Mouse (Mus musculus) embryonic facial prominence, embryonic 15.5 days (tissue): ENCODE data around the gene Fbxl8. TPM values are rescaled to one million over a fixed set of nuclear protein-coding genes. Genes with fewer than 3 reads are reported as not detected.
A peak's percentile ranks its signal among the peaks of the same experiment; 100 is the strongest.

ENCODE experiments used
- ATAC-seq: fragments of 200-750 bp; cut with Nextera tagmentation; 2 replicates; pipeline ENCODE4 v1.8.0; 2017; ENCODE audit warnings: low read depth, moderate TSS enrichment; ENCODE audit not compliant: insufficient number of reproducible peaks, low FRiP score, low TSS enrichment
- H3K27ac ChIP-seq: fragments of 300-500 bp; sonication (generic); replicated peaks from 2 replicates; pipeline ENCODE4 v1.5.1; 2015; ENCODE audit warnings: mild to moderate bottlenecking, inconsistent platforms
- H3K27me3 ChIP-seq: fragments of 300-500 bp; sonication (generic); 2 replicates; pipeline ENCODE4 v1.6.1; 2015; ENCODE audit warnings: inconsistent platforms
- H3K36me3 ChIP-seq: fragments of 300-500 bp; sonication (generic); 2 replicates; pipeline ENCODE4 v1.6.1; 2015; ENCODE audit warnings: mild to moderate bottlenecking, inconsistent platforms
- H3K4me1 ChIP-seq: fragments of 300-500 bp; sonication (generic); 2 replicates; pipeline ENCODE4 v1.6.1; 2015; ENCODE audit warnings: inconsistent platforms
- H3K4me2 ChIP-seq: fragments of 300-500 bp; sonication (generic); replicated peaks from 2 replicates; pipeline ENCODE4 v1.6.1; 2015; ENCODE audit warnings: mild to moderate bottlenecking, inconsistent platforms
- H3K4me3 ChIP-seq: fragments of 300-500 bp; sonication (generic); replicated peaks from 2 replicates; pipeline ENCODE4 v1.5.1; 2015; ENCODE audit warnings: mild to moderate bottlenecking, inconsistent platforms
- H3K9ac ChIP-seq: fragments of 300-500 bp; sonication (generic); 2 replicates; pipeline ENCODE4 v1.6.1; 2015; ENCODE audit warnings: inconsistent platforms
- H3K9me3 ChIP-seq: fragments of 300-500 bp; sonication (generic); replicated peaks from 2 replicates; pipeline ENCODE4 v1.6.1; 2016; ENCODE audit warnings: inconsistent platforms
- WGBS: fragments of 180-500 bp; shearing (Covaris S2); methylation state at CpG from one replicate; pipeline ENCODE4 v1.1.7; 2015; 5-methylcytosine and 5-hydroxymethylcytosine counted together
- polyA plus RNA-seq: library from polyadenylated mRNA; unstranded; fragments of >200 nt; fragmentation: Nextera tagmentation; extraction: Ambion mirVana; gene quantifications from 2 replicates; pipeline ENCODE4 v1.2.1, GENCODE M21; 2015

The Fbxl8 gene
- polyA plus RNA-seq, 1 experiment from 2014 or later = 4.0 TPM

DNA sequence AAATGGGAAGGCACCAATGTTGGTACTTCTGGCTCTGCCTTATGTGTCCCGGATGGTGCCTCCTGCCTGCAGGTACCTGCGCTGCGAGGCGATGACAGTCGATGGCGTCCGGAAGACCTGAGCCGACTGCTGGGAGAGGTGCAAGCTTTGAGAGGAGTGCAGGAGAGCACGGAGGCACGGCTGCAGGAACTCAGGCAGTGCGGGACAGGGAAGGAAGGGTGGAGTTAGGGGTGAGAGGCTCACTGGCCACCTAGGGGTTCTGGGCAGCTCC lies 6.4 kb downstream of the Fbxl8 start:
- H3K4me3 ChIP-seq = peak overlapping the region; percentile 47; the same call in 1 of the 2 replicates
- H3K9me3 ChIP-seq = no peaks in the 10 kb centered on the region
- H3K9ac ChIP-seq = no peak overlapping the region
- 3% methylated on average over 11 of the region's 11 CpGs for WGBS
- no peaks in the 10 kb centered on the region for H3K36me3 ChIP-seq
- peaks cover 38% of the 10 kb centered on the region for H3K4me1 ChIP-seq
- H3K4me2 ChIP-seq = peak overlapping the region; percentile 90
- peaks cover 94% of the 10 kb centered on the region for H3K27me3 ChIP-seq
- no peak for ATAC-seq
- H3K27ac ChIP-seq = no peak overlapping the region

DNA sequence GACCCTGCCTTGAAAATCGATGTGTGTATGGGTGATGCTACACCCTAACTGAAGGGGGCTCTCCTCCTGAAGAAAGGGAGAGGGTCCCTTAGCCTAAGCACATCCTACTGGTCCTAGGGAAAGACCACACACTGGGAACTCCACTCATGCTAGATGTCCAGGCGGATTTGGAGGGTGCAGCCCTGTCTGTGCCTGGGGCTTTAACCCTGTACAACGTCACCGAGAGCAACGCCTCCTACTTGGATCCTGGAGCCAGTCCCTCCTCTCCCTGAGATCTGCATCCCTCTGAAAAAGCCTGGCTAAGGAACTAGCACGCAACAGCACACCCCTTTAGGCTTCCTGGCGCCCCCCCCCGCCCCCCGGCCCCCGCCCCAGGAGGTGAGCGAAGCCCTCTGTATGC lies 10.9 kb downstream of the Fbxl8 start:
- 4% methylated on average over 11 of the region's 11 CpGs for WGBS
- Histone ChIP-seq H3K9me3 (no peaks in the 10 kb centered on the region), H3K4me2 (peak overlapping the region; percentile 79), H3K27me3 (peaks cover 87% of the 10 kb centered on the region), H3K4me3 (0 out of 2 replicates have a peak overlapping the region, but pooled peaks have one; percentile 41), H3K27ac (no peak overlapping the region), H3K36me3 (no peaks in the 10 kb centered on the region), H3K9ac (no peak overlapping the region), H3K4me1 (peaks cover 35% of the 10 kb centered on the region)
- ATAC-seq = no peak

- 8% methylated on average over 10 of the region's 10 CpGs for WGBS
- Histone ChIP-seq H3K9me3 (no peaks in the 10 kb centered on the region), H3K27me3 (peaks cover 83% of the 10 kb centered on the region), H3K4me1 (peaks cover 31% of the 10 kb centered on the region), H3K36me3 (no peaks in the 10 kb centered on the region), H3K4me2 (peak within 1 kb of the TSS; percentile 79), H3K9ac (0 out of 2 replicates have a peak within 1 kb of the TSS, but pooled peaks have one; percentile 16), H3K27ac (no peak within 1 kb of the TSS), H3K4me3 (peak within 1 kb of the TSS; percentile 41)
- ATAC-seq = no peak
Measured at GRCm38 (mm10) chr8:105275840-105276239, 11.4 kb downstream of the Fbxl8 start, which contains the start of gene Nol3. TSS of gene Nol3 (plus strand) at chr8:105276140.

- peaks cover 29% of the 10 kb centered on the region for H3K4me1 ChIP-seq
- 3% methylated on average over 30 of the region's 30 CpGs for WGBS
- H3K27me3 ChIP-seq = peaks cover 76% of the 10 kb centered on the region
- no peaks in the 10 kb centered on the region for H3K9me3 ChIP-seq
- 0 out of 2 replicates have a peak overlapping the region, but pooled peaks have one; percentile 16 for H3K9ac ChIP-seq
- H3K36me3 ChIP-seq = peaks cover 4% of the 10 kb centered on the region; the same call in 1 of the 2 replicates
- H3K4me3 ChIP-seq = peak overlapping the region; percentile 41
- ATAC-seq = peak; percentile 60
- peak overlapping the region; percentile 79 for H3K4me2 ChIP-seq
- H3K27ac ChIP-seq = no peak overlapping the region
Measured at GRCm38 (mm10) chr8:105276292-105277120, 12.1 kb downstream of the Fbxl8 start.

- Histone ChIP-seq H3K36me3 (peaks cover 20% of the 10 kb centered on the region; the same call in 1 of the 2 replicates), H3K27ac (no peak overlapping the region), H3K9ac (no peak overlapping the region), H3K9me3 (no peaks in the 10 kb centered on the region), H3K4me3 (peak overlapping the region; percentile 28), H3K4me2 (peak overlapping the region; percentile 58), H3K4me1 (peaks cover 32% of the 10 kb centered on the region), H3K27me3 (peaks cover 55% of the 10 kb centered on the region)
- ATAC-seq = 0 out of 2 replicates have a peak, but pooled peaks have one; percentile 52
- 4% methylated on average over 28 of the region's 28 CpGs for WGBS
Measured at GRCm38 (mm10) chr8:105278911-105279334, 14.5 kb downstream of the Fbxl8 start.

- no peak overlapping the region for H3K4me2 ChIP-seq
- 49% methylated on average over 3 of the region's 3 CpGs for WGBS
- H3K27ac ChIP-seq = no peak overlapping the region
- peaks cover 39% of the 10 kb centered on the region for H3K27me3 ChIP-seq
- no peak overlapping the region for H3K4me3 ChIP-seq
- no peak overlapping the region for H3K9ac ChIP-seq
- no peaks in the 10 kb centered on the region for H3K9me3 ChIP-seq
- peaks cover 29% of the 10 kb centered on the region for H3K4me1 ChIP-seq
- ATAC-seq = no peak
- H3K36me3 ChIP-seq = peaks cover 20% of the 10 kb centered on the region; the same call in 1 of the 2 replicates
Measured at GRCm38 (mm10) chr8:105280567-105280966, 16.1 kb downstream of the Fbxl8 start.

DNA sequence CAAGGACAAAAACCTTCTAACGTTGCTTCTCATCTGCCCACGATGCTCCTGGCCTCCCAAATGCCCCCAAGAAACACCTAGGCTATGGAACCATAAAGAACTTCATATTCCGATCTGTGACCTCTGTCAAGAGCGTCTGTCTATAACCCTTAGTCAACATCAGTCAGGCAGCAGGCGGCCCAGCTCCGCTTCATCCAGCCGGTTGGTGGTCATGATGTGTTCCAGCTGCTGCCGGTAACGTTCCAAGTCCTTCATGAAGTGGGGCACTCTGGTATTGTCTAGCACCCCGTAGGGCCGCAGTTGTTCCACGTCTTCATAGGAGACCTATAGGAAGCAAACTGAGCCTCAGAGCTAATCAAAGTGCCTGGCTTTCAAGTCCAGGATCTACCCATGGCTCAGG lies 17.4 kb downstream of the Fbxl8 start:
- Histone ChIP-seq H3K27me3 (peaks cover 29% of the 10 kb centered on the region), H3K36me3 (peaks cover 20% of the 10 kb centered on the region; the same call in 1 of the 2 replicates), H3K27ac (no peak overlapping the region), H3K4me1 (peaks cover 16% of the 10 kb centered on the region), H3K4me3 (no peak overlapping the region), H3K9ac (no peak overlapping the region), H3K9me3 (no peaks in the 10 kb centered on the region), H3K4me2 (no peak overlapping the region)
- 85% methylated on average over 12 of the region's 12 CpGs for WGBS
- no peak for ATAC-seq

GRCm38 (mm10) chr8:105282239-105282638 lies 17.8 kb downstream of the Fbxl8 start:
- peaks cover 15% of the 10 kb centered on the region for H3K4me1 ChIP-seq
- peaks cover 24% of the 10 kb centered on the region for H3K27me3 ChIP-seq
- H3K4me2 ChIP-seq = no peak overlapping the region
- no peak overlapping the region for H3K9ac ChIP-seq
- H3K36me3 ChIP-seq = peaks cover 20% of the 10 kb centered on the region; the same call in 1 of the 2 replicates
- H3K4me3 ChIP-seq = no peak overlapping the region
- no peaks in the 10 kb centered on the region for H3K9me3 ChIP-seq
- ATAC-seq = no peak
- H3K27ac ChIP-seq = no peak overlapping the region
- WGBS = 85% methylated on average over 4 of the region's 4 CpGs

- WGBS = 25% methylated on average over 23 of the region's 23 CpGs
- Histone ChIP-seq H3K4me3 (no peak overlapping the region), H3K9me3 (no peaks in the 10 kb centered on the region), H3K36me3 (peaks cover 20% of the 10 kb centered on the region; the same call in 1 of the 2 replicates), H3K27ac (no peak overlapping the region), H3K4me2 (0 out of 2 replicates have a peak overlapping the region, but pooled peaks have one; percentile 6), H3K4me1 (peaks cover 16% of the 10 kb centered on the region), H3K27me3 (peaks cover 16% of the 10 kb centered on the region), H3K9ac (no peak overlapping the region)
- peak; percentile 52; the same call in 1 of the 2 replicates for ATAC-seq
Measured at GRCm38 (mm10) chr8:105283074-105283473, 18.6 kb downstream of the Fbxl8 start.

- ATAC-seq = no peak
- Histone ChIP-seq H3K4me2 (no peak overlapping the region), H3K9me3 (no peaks in the 10 kb centered on the region), H3K36me3 (peaks cover 20% of the 10 kb centered on the region; the same call in 1 of the 2 replicates), H3K27me3 (peaks cover 9% of the 10 kb centered on the region), H3K9ac (no peak overlapping the region), H3K27ac (no peak overlapping the region), H3K4me3 (no peak overlapping the region), H3K4me1 (peaks cover 25% of the 10 kb centered on the region)
- 42% methylated on average over 12 of the region's 12 CpGs for WGBS
Measured at GRCm38 (mm10) chr8:105285514-105285913, 21.1 kb downstream of the Fbxl8 start.

DNA sequence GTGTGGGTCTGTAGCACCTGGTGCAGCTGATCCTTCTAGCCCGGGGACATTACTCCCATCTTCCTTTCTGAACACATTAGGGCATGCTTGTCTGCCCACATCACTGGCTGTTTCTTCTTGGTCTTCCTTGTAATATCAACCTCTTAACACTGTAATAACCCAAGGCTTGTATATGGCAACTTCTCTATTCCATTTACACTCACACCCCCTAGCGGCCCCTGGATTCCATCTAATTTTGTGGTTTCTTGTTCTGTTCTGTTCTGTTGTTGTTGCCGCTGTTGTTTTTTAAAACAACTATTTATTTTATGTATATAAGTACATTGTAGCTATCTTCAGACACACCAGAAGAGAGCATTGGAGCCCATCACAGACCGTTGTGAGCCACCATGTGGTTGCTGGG lies 22.5 kb downstream of the Fbxl8 start:
- no peak for ATAC-seq
- H3K4me1 ChIP-seq = peaks cover 29% of the 10 kb centered on the region
- no peak overlapping the region for H3K27ac ChIP-seq
- H3K27me3 ChIP-seq = peaks cover 12% of the 10 kb centered on the region
- H3K9ac ChIP-seq = no peak overlapping the region
- no peak overlapping the region for H3K4me2 ChIP-seq
- no peak overlapping the region for H3K4me3 ChIP-seq
- H3K9me3 ChIP-seq = no peaks in the 10 kb centered on the region
- WGBS = 82% methylated on average over 4 of the region's 4 CpGs
- 0 out of 2 replicates have a peak, but pooled peaks cover 12% of the 10 kb centered on the region for H3K36me3 ChIP-seq
